Mouse (Mus musculus) hindbrain, embryonic 14.5 days (tissue): Measurements from ENCODE around the gene Elmo3. TPM values are rescaled to one million over a fixed set of nuclear protein-coding genes. Genes with fewer than 3 reads are reported as not detected.

Experiments
- ATAC-seq: fragments of 200-750 bp; cut with Nextera tagmentation; 2 replicates; pipeline ENCODE4 v1.8.0; 2017; ENCODE audit warnings: moderate number of reproducible peaks, mild to moderate bottlenecking, moderate TSS enrichment, moderate library complexity; ENCODE audit not compliant: low FRiP score
- DNase-seq: peaks from one replicate; pipeline ENCODE4 v3.0.0-alpha.2; 2015; ENCODE audit warnings: low spot score
- H3K27ac ChIP-seq: fragments of 300-500 bp; sonication (generic); 2 replicates; pipeline ENCODE4 v1.5.1; 2014; ENCODE audit warnings: mild to moderate bottlenecking, moderate library complexity
- H3K27me3 ChIP-seq: fragments of 300-500 bp; sonication (generic); 2 replicates; pipeline ENCODE4 v1.6.1; 2014; ENCODE audit warnings: mild to moderate bottlenecking, low read length, mixed read lengths; ENCODE audit not compliant: control insufficient read depth, insufficient read depth
- H3K36me3 ChIP-seq: fragments of 300-500 bp; sonication (generic); replicated peaks from 2 replicates; pipeline ENCODE4 v1.6.1; 2014; ENCODE audit not compliant: control insufficient read depth, insufficient read depth
- H3K4me1 ChIP-seq: fragments of 300-500 bp; sonication (generic); replicated peaks from 2 replicates; pipeline ENCODE4 v1.6.1; 2014; ENCODE audit warnings: antibody characterized with exemption, low read length, mixed read lengths; ENCODE audit not compliant: control insufficient read depth, insufficient read depth
- H3K4me2 ChIP-seq: fragments of 300-500 bp; sonication (generic); replicated peaks from 2 replicates; pipeline ENCODE4 v1.6.1; 2014; ENCODE audit warnings: mild to moderate bottlenecking, moderate library complexity
- H3K4me3 ChIP-seq: fragments of 300-500 bp; sonication (generic); replicated peaks from 2 replicates; pipeline ENCODE4 v1.5.1; 2014; ENCODE audit warnings: mild to moderate bottlenecking, low read length
- H3K9ac ChIP-seq: fragments of 300-500 bp; sonication (generic); 2 replicates; pipeline ENCODE4 v1.6.1; 2014
- H3K9me3 ChIP-seq: fragments of 300-500 bp; sonication (generic); 2 replicates; pipeline ENCODE4 v1.6.1; 2016; ENCODE audit warnings: low read length; ENCODE audit not compliant: control insufficient read depth
- WGBS: fragments of 180-500 bp; shearing (Covaris S2); extraction: QIAGEN DNeasy Blood & Tissue Kit; methylation state at CpG from one replicate; pipeline ENCODE4 v1.1.7; 2014; 5-methylcytosine and 5-hydroxymethylcytosine counted together
- polyA plus RNA-seq: library from polyadenylated mRNA; unstranded; fragments of >200 nt; fragmentation: Nextera tagmentation; extraction: Ambion mirVana; gene quantifications from 2 replicates; pipeline ENCODE4 v1.2.1, GENCODE M21; 2014

Gene Elmo3
- polyA plus RNA-seq, 1 experiment from 2014 or later: 1.6 TPM

DNA sequence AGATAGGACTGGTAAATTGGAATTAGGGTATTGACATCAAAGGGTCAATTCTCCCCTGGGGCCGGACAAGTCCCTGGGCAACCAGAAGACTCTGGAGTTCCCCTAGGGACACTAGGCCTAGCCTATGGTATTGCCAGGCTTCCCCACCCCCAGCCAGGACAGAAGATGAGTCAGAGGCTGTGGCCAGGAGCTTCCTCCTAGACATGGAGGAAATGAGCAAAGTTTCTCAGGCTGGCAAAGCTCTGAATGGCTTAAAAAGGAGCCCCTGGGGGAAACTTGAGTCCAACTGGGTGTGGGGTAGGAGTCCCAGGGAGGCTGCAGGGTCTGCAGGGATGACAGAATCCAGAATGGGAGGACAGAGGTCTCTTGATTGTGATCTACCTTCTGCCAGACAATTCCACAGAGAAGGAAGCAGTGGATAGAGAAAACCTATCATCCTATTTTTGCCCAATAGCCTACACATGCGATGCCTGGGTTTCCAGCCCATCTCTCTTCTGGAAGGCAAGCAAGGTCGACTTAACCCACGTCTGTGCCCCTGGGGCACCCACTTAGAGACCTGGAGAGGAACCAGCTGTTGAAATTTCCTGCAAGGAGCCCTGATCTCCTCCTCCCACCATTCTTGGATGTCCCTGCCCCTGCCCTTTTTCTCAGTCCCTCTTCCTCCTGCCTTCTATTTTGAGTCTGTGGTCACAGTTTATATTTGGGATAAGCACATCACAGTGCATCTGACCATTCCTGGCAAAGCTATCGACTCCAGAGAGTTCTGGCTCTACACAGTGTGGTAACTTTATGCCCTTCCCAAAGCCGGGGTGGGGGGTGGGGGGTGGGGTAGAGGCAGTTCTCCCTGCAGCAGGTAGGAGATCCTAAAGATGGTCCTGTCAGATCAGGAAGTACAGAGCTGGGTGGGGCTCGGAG is 39.9 kb downstream of the Elmo3 start:
- peaks cover 15% of the 10 kb centered on the region; the same call in 1 of the 2 replicates for H3K27me3 ChIP-seq
- H3K9ac ChIP-seq: no peak overlapping the region
- H3K4me1 ChIP-seq: peaks cover 6% of the 10 kb centered on the region; the same call in 1 of the 2 replicates
- no peak overlapping the region for H3K4me3 ChIP-seq
- ATAC-seq (no peak), DNase-seq (no peak)
- no peak overlapping the region for H3K27ac ChIP-seq
- H3K36me3 ChIP-seq: no peaks in the 10 kb centered on the region
- H3K9me3 ChIP-seq: no peaks in the 10 kb centered on the region
- WGBS: 81% methylated on average over 7 of the region's 7 CpGs
- H3K4me2 ChIP-seq: no peak overlapping the region

DNA sequence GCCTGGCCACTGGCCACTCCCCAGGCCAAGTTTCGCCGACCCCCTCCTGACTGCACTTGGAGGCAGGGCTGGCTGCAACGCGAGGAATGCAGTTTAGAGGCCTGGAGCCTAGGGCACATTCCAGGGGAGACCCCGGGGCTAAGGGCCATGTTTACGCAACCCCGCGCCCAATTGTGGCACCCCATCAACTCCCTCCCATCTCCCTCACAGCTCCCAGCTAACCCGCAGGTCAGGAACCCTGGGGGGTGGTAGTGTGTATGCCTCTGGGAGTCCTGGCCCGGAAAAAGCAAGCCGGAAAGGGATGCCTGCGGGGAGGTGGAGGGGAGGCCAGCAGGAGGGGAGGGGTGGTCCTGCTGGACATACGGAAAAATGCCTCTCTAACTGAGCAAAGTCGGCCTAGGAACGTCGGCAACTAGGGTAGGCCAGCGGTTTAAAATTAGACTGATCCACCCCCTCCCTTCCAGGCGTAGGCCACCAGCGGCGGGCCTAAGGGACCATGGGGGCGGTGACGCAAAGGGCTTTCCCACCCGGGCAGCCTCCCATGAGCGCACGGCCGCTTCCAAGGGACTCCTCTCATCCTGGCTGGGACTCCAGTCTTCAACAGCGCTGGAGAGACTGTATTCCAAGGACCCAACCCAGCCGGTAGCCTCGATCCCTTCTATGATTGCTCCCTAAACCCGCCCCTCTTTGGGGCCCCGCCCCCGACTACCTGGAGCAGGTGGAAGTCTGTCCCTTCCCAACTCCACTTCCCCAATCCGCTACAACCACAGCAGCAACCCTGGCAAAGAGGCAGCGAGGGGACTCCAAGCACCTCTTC is 41.4 kb downstream of the Elmo3 start:
- Histone ChIP-seq H3K36me3 (no peaks in the 10 kb centered on the region), H3K4me1 (peaks cover 9% of the 10 kb centered on the region; the same call in 1 of the 2 replicates), H3K4me3 (peak overlapping the region; percentile 74), H3K27ac (no peak overlapping the region), H3K4me2 (peak overlapping the region; percentile 98), H3K9ac (peak overlapping the region; percentile 37; the same call in 1 of the 2 replicates), H3K9me3 (no peaks in the 10 kb centered on the region), H3K27me3 (peaks cover 15% of the 10 kb centered on the region; the same call in 1 of the 2 replicates)
- no peak for DNase-seq
- ATAC-seq: peak; percentile 9; the same call in 1 of the 2 replicates
- WGBS: 1% methylated on average over 34 of the region's 34 CpGs

DNA sequence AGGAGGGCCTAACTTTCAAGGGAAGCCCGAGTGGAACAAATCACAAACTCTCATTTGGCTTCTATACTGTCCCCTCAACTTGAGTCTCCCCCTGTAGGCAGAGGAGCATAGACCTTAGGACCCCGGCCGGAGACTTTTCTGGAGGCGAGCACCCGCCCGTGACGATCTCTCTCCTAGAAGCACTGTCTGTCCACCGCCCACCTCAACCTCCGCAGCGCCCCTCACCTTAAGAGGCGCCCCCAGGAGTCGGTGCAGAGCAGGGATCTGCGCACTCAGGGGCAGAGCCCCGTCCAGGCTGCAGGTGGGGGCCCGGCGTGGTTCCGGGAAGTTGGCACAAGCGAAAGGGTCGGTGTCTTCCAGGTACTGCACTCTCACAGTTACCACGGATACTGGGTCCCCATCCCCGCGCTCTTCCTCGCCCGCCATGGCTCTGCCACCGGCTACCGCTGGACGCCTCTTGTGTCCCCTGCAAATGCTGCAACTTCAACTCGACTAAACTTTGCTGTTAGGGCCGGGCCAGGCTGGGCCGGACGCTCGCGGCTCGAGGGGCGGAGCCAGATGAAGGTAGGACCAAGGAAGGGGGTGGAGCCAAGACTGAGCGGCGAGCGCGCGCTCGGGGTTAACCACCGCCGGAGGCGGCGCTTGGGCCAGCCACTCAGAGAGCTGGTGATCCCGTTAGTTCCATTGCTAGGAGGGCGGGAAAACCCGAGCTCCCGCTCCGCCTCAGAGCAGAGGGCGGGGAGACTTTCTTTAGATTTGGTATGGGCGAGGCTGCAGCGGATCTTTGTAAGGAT is 42.2 kb downstream of the Elmo3 start, which contains the start of gene Fhod1:
Gene Fhod1, minus strand, starts transcription at position 526 of the 794 bp plus-strand sequence.
- Histone ChIP-seq H3K4me2 (peak within 1 kb of the TSS; percentile 98), H3K4me1 (peaks cover 9% of the 10 kb centered on the region; the same call in 1 of the 2 replicates), H3K9me3 (no peaks in the 10 kb centered on the region), H3K9ac (peak within 1 kb of the TSS; percentile 79), H3K27me3 (peaks cover 15% of the 10 kb centered on the region; the same call in 1 of the 2 replicates), H3K27ac (peak within 1 kb of the TSS; percentile 63), H3K4me3 (peak within 1 kb of the TSS; percentile 74), H3K36me3 (no peaks in the 10 kb centered on the region)
- under 1% methylated on average over 53 of the region's 53 CpGs for WGBS
- ATAC-seq: peak; percentile 87
- peak; percentile 85 for DNase-seq

DNA sequence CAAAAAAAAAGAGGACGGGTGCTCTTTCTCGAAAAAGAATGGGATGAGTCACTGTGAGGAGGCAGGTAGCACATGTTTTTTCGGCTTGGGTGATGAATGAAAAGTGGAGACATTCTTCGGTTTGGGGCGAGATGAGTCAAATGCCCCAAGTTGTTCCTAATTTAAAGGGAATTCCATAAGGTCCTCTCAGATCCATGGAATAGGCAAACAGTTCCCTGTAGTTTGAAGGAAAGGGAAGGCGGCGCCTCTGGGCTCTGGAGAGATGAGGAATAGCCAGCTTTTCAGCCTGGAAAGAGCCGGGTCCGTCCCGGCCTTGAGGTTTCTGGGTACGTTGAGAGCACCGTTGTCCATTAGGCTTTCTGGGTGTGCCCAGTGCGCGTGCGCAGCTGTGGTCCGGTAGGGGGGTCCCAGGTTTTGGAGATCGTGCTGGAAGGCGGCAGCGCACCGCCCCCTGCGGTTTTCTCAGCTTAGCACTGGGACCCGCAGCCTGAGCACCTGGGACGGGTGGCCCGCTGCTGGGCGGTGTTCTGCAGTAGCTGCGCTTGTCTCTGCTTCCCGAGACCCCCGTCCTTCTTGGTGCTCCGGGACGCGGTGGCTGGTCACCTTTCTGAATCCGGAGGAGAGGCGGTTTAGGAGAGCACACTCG is 43.2 kb downstream of the Elmo3 start, which contains the start of gene Slc9a5:
Gene Slc9a5, plus strand, starts transcription at position 394 of the 646 bp plus-strand sequence.
- Histone ChIP-seq H3K27me3 (peaks cover 15% of the 10 kb centered on the region; the same call in 1 of the 2 replicates), H3K4me1 (peaks cover 9% of the 10 kb centered on the region; the same call in 1 of the 2 replicates), H3K9ac (peak within 1 kb of the TSS; percentile 79), H3K36me3 (no peaks in the 10 kb centered on the region), H3K4me2 (peak within 1 kb of the TSS; percentile 98), H3K4me3 (peak within 1 kb of the TSS; percentile 74), H3K9me3 (no peaks in the 10 kb centered on the region), H3K27ac (peak within 1 kb of the TSS; percentile 63)
- peak; percentile 4 for ATAC-seq
- peak; percentile 72 for DNase-seq
- WGBS: under 1% methylated on average over 34 of the region's 34 CpGs

DNA sequence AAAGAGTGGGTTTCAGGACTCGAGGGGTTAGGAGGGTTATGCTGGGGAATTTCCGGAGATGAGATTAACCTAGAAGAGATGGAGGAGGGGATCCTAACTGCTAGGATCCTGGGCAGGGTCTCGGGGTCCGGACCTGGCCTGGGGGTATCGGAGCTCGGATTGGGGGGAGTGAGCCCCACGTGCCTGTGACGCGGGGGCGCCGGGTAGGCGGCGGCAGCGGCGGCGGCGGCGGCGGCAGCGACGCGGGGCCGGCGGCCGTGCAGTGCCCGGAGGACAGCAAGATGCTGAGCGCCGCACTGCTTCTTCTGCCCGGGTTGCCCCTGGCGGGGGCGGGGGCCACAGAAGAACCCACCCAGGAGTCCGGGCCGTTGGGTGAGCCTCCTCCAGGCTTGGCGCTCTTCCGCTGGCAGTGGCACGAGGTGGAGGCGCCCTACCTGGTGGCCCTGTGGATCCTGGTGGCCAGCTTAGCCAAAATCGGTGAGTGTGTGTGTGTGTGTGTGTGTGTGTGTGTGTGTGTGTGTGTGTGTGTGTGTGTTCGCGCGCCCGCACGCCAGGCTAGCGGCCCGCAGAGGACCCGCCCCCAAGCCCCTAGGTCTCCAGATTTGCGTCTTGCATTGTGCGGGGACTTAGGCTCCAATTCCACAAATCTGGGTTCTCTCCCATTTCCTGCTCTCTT is 43.8 kb downstream of the Elmo3 start:
- DNase-seq (peak; percentile 57), ATAC-seq (peak; percentile 18)
- Histone ChIP-seq H3K4me2 (peak overlapping the region; percentile 98), H3K9ac (peak overlapping the region; percentile 79), H3K27ac (peak overlapping the region; percentile 63), H3K36me3 (no peaks in the 10 kb centered on the region), H3K4me1 (peaks cover 9% of the 10 kb centered on the region; the same call in 1 of the 2 replicates), H3K27me3 (peaks cover 15% of the 10 kb centered on the region; the same call in 1 of the 2 replicates), H3K9me3 (no peaks in the 10 kb centered on the region), H3K4me3 (peak overlapping the region; percentile 74)
- WGBS: under 1% methylated on average over 37 of the region's 48 CpGs

DNA sequence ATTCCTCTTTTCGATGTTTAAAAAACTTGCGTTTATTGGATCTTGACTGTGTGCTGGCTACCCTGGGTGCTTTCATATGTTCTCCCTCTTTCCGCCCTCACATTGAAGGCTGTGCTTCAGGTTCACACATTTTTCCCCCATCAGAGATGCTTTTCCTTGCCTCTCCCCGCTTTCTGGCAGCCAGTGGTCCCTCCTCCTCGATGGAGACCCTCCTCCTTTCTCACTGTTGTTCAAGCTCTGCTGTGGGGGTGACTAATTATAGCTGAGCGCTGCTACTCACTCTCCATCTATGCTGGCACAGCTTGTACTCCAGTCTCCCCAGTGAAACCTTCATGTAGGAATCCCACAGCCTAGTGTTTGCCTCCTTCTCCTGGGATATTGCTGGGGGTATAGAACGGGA is 44.8 kb downstream of the Elmo3 start:
- ATAC-seq (no peak), DNase-seq (no peak)
- Histone ChIP-seq H3K4me3 (peak overlapping the region; percentile 74), H3K27ac (0 out of 2 replicates have a peak overlapping the region, but pooled peaks have one; percentile 63), H3K9ac (peak overlapping the region; percentile 79), H3K4me2 (peak overlapping the region; percentile 98), H3K27me3 (peaks cover 15% of the 10 kb centered on the region; the same call in 1 of the 2 replicates), H3K36me3 (no peaks in the 10 kb centered on the region; the same call in 1 of the 2 replicates), H3K9me3 (no peaks in the 10 kb centered on the region), H3K4me1 (peaks cover 9% of the 10 kb centered on the region; the same call in 1 of the 2 replicates)
- 36% methylated on average over 7 of the region's 7 CpGs for WGBS

DNA sequence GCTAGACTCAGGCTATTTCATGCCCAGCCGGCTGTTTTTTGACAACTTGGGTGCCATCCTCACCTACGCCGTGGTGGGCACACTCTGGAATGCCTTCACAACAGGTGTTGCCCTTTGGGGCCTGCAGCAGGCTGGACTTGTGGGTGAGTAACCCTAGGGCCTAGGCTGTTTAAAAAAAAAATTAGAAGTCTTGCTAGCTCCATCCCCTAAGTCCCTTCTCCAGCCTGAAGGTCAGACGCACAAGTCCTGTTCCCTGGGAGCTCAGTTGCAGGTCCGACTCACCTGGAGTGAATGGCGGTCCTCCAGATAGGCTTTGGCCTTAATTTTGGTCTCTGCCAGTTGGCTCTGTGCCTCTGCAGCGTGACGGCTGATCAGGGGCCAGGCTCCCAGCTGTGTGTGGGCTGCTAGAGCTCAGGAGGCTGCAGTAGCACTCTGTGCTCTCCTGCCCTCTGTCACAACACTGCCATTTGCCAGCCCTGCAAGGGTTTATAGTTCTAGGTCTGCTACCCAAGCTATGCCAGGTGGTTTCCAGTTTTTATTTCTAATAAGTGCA is 48.3 kb downstream of the Elmo3 start:
- WGBS: 82% methylated on average over 8 of the region's 8 CpGs
- H3K9me3 ChIP-seq: no peaks in the 10 kb centered on the region
- no peak overlapping the region for H3K9ac ChIP-seq
- H3K27ac ChIP-seq: no peak overlapping the region
- H3K36me3 ChIP-seq: peaks cover 16% of the 10 kb centered on the region; the same call in 1 of the 2 replicates
- H3K4me2 ChIP-seq: no peak overlapping the region
- DNase-seq (no peak), ATAC-seq (no peak)
- H3K4me3 ChIP-seq: no peak overlapping the region
- H3K4me1 ChIP-seq: peaks cover 5% of the 10 kb centered on the region; the same call in 1 of the 2 replicates
- H3K27me3 ChIP-seq: no peaks in the 10 kb centered on the region
